Mouse (Mus musculus): ENCODE measurements around the gene Cryzl1. TPM values are rescaled to one million over a fixed set of nuclear protein-coding genes. Genes with fewer than 3 reads are reported as not detected.
A peak's percentile ranks its signal among the peaks of the same experiment; 100 is the strongest.

The Cryzl1 gene
- polyA plus RNA-seq, 2 experiments from 2014 or later, result 65.7 to 82.1 TPM

DNA sequence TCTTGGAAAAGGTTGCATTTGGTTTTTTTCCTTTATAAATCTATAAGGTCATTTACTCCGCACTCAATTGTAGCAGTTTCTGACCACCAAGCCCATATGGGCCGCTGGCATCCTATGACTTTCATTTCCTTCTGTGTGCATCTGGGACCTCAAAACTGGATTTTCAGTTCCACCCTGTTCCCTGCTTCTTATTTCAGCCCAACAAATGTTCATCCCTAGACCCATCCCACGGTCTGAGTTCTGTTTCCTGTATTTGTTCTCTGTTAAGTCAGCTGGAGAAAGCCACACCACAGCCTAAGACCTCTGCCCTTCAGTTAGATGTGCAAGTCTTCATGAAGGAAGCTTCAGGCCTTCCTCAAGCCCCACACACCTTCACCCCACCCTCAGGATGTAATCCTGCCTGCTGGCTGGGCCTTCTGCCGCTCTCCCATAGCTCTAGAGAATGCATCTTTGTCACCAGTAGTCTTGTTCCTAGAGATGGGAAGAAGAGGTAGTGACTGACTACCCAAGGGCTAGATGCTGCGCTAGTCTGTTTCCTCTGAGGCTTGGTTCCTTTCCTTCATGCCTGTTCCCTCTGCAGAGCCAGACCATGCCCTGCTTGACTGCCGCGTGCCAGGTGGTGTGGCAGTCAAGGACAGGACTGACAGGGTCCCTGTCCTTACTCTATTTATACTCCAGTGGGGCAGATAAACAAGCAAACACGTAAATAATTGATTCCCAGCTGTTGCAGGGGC lies 11.6 kb upstream of the Cryzl1 start:
- ATAC-seq, result no peak

DNA sequence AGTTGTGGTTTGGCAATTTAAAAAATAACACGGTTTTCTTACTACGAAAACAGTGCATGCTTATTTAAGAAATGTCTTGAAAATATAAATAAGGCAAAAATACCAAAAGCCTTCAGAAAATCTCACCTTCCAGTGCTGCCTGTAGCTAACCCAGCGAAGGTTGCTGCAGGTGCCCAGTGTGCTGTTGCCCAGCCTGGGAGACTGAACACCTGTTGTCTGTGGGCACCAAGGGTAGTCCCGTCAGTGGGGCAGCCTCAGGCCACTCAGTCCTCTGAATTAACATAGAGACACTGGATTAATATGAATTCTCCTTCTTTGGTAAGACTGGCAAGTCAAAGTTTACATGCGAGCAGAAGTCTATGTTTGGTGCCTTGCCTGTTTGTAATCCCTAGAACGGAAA lies 9.7 kb upstream of the Cryzl1 start:
- ATAC-seq, result no peak

DNA sequence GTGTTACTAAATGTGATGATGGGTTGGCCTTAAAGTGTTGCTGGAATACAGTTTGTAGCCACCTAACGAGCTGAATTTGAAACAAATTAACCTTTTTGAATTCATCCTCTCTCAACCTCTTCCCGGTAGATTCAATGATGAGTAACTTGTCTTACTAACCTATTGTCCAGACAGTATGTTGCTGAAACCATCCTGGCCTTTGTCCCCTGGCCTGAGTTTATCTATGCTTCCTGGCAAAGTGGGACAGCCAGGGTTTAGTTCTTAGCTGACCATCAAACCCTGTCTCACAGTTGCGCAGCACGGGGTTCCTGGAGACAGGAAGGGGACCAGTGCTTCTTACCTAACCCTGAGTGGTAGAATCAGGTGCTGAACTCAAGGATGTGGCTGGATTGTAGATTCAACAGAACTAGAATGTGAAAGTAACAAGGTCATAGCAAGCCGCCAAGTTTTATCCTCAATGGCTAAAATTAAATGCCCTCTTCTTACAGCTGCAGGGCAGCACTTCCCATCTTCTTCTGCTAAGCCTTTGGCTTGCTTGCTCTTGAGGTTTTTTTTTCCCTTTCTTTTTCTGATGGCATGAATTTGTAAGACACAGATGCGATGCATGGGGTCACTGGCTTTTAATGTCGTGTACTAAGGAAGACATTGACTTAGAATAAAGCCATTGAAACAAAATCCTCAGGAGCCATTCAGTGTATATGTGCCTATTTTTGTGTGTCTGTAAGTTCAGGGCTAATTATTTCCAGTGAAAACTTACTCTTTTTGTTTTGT lies 7.5 kb upstream of the Cryzl1 start:
- ATAC-seq, result no peak

DNA sequence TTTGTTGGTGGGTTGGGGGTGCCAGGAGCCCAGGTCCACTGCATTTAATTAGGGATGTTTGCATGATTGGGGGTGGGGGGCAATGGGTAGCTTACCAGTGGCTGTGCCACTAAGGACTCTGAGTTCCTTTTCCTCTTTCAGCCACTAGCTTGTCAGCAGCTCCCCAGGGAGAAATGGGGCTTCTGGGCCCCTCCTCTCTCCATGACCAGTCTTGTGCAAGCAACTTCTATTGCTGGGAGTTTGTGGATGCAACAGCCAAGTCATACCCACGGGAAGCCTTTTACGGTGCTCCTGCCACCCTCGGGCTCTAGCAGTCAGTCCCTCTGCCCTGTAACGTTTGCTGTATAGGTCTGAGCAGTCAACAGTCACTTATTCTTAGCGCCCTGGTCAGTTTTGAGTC lies 6.0 kb upstream of the Cryzl1 start:
- ATAC-seq, result no peak

DNA sequence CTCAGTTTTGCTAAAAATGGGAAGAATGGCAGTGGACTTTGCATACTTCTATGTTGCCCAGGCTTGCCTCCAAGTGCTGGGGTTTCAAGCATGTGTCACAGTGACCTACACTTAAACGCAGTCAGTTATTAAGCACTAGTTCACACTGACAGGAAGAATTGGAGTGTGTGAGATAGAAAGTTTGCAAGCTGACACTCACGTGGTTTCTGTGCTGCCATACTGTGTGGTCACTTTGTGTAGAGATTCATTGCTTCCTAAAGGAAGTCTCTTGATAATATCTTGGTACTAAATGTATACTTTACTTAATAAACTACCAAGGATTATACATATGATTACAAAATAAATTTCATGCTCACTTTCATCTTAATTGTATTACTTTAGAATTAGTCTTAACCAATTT lies 4.0 kb upstream of the Cryzl1 start:
- no peak for ATAC-seq

DNA sequence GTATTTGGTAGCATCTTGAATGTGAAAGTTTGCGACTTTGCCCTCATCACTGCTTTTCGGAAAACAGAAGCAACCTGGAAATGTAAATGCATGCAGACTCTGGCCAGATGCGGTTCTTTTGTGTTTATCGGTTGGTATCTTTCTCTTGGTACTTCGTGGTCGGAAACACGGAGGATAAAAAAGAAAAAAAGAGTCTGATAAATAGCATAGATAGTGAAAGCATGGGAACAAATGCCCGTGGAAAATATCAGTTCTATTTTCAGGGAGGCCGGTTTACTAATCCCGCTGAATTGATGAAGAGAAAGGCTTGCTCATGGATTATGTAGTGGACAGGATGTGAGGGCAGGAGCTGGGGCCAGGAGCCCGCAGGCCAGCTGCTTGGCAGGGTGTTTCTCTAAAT lies 1.7 kb upstream of the Cryzl1 start:
- no peak for ATAC-seq

DNA sequence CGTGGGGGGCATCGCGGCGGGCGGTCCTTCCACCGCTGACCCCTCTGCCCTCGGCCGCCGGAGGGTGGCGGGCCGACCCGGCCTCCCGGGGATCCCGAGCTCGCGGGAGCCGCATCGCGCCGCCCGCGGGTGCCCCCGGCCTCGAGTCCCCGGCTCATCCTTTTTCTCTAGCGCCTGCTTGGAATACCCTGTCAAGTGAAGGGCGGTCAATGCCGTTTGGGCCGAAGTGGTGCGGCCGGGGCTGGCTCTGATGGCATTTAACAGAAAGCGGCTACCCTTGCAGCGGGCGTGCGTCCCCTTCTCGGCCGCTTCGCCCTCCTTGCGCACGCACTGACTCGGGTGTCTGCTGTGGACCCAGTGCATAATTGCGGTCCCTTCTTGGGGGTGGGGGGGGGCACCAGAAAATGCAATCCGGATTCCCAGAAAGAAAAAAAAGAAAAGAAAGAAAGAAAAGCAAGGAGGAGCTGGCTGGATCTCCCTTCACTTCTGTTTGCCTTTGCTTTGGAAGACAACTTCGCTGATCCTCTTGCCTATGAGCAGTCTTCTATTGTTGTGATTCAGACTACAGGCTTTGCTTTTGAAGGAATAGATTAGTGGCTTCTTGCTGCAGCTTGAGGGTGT lies 1.2 kb upstream of the Cryzl1 start:
- no peak for ATAC-seq

DNA sequence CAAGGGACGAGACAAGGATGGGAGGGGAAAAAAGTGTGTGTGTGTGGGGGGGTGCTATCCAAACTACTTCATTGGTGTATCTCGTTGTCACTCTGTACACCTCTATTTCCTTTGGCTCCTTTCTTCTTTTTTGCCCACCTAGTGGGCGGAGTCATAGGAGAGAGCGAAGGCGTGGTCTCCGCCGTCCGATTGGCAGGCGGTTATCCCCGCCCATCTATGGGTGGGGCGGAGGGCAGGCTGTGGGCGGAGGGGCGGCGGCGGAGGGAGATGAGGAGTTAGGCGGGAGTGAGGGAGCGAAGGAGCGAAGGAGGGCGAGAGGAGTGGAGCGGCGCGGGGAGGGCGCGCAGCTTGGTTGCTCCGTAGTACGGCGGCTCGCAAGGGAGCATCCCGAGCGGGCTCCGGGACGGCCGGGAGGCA lies 299 bp upstream of the Cryzl1 start, which contains the start of gene Itsn1:
Gene Itsn1, plus strand, starts transcription at position 216 of the 417 bp plus-strand sequence.
- peak; percentile 85 for ATAC-seq

DNA sequence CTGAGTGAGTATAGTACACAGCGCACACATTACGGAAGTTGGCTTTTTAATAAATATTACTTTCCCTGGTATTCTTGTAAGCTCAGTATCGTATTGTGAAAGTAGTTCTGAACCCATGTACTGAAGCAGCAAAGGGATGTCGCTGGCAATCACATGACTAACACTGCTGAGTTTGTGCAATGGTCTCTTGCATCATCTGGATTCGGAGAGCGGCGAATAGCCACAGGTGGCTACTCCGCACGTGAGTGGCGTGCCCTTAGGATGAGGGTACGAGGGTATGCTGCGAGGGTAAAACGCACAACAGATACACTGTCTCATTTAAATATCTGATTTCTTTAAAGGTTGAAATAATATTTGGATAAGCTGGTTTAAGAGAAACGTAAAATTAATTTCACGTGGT lies 1.3 kb downstream of the Cryzl1 start:
- no peak for ATAC-seq

DNA sequence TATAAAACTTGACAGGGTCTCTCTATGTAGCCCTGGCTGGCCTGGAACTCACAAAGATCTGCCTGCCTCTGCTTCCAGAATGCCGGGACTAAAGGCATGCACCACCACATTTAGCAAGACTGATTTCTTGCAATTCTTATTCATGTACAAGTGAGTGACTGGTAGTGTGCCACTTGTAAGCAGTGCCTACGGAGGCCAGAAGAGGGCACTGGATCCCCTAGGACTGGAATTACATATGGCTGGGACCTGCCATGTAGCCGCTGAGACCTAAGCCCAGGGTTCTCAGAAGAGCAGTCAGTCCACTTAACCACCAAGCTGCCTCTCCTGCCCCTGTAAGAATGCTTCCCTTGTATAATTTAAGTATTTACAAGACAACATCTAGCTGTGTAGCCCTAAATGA lies 4.5 kb downstream of the Cryzl1 start:
- ATAC-seq, result no peak

DNA sequence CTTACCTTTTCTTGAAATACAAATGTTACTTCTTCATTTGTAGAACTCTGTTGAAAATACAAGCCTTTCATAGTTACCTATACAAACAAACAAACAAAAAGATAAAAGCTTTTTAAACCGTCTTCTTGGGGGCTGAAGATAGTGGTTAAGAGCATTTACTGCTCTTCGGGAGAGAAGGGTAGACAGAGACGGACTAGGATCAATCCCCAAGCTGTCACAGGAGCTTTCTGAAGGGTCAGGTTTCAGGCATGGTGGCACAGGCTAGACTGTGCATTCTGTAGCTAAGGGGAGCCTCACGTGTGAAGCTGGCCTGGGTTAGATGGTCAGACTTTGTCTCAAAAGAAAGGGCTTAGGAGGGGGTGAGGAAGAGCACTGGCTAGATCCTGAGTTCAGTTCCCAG lies 11.4 kb downstream of the Cryzl1 start:
- ATAC-seq, result no peak

DNA sequence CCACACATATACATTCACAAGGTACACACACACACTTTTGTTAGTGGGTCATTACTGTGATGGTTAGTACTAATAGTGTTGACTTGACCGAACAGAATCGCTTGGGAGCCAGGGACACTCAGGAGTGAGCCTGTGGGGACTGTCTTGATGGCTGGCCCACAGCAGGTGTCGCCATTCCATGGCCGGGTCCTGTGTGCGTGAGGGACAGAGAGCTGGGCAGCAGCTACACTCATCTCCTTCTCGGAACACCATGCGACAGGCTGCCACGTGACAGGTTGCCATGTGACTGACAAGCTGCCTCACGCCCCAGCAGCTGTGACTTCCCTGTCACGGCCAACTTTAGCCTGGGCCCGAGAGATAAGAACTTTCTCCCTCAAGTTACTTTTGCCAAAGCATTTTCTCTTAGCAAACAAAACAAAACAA lies 11.8 kb downstream of the Cryzl1 start:
- no peak for ATAC-seq

DNA sequence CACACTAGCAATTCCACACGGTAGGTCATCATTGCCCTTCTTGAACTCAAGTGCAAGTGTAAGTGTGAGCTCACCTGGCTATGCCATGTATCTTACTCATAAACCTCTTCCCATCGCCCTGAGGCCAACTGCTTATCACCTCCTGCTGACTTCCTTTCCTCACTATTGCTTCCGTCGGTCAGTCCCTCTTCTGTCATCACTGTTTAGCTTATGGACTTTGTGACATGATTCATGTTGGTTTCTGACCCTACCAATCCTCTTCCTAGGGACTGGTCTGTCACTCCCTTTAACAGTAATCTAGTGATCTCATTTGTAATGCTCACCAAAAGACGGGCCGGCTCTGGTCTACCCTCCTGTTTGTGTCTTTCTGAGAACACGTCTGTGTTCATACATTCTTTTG lies 18.5 kb downstream of the Cryzl1 start:
- ATAC-seq, result no peak

DNA sequence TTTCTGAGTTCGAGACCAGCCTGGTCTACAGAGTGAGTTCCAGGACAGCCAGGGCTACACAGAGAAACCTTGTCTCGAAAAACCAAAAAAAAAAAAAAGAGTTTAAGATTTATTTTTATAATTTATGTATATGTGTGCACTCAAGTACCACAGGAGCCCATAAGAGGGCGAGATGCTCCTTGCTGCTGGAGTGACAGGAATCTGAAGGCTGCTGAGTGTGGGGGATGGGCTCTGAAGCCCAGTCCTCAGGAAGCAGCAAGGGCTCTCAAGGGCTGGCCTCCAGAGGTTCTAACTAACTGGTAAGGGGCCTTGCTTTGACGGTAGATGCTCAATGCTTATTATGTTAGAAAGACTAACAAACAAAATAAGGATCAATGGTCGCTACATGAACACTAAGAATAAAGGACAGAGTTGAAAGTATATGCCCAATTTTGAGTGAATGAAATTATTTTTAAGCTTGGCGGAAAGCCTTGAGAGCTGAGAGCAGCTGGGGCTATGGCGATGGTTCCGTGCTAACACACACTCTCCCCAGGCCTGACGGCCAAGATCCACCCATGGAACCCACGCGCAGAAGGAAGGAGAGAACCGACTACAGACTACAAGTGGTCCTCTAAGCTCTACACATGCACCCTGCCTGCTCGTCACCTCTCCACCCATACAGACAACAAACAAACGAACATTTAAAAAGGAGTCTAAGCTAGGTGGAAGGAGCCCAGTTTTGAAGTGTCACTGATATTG lies 24.0 kb downstream of the Cryzl1 start:
- ATAC-seq, result no peak

DNA sequence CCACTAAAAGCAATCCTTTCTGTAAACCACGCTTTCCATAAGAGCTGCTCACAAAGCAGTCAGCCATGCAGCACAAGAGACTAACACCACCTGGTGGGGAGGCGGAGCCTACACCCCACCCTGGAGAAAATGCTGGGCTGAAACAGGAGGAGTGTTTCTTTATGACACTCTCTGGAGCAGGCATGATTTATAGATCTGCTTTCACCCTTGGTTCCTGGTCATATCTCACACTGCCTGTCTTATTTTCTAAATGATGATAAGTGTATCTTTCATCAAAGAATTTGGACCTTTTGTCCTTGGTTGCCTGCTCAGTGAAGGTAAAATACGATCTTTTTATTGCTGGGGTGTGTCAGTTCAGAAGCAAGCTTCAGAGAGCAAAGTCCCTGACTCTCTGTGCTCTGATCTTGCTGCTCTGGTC lies 26.0 kb downstream of the Cryzl1 start:
- ATAC-seq, result no peak

DNA sequence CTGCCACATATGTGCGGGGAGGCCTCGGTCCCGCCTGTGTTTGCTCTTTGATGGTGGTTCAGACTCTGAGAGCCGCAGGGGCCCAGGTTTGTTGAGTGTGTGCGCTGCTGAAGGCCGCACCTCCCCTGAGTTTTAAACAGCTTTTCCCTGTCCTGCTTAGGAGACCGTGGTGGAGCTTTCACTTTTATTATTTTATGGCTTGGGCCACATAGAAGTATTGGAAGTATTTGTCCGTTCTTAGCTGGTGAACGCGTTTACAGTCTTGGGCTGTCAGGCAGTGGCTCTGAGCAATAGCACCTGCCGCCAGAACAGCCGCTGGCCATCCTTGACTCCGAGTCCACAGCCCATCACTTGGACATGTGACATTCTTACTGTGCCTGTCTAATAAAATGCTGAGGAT lies 26.9 kb downstream of the Cryzl1 start:
- no peak for ATAC-seq

DNA sequence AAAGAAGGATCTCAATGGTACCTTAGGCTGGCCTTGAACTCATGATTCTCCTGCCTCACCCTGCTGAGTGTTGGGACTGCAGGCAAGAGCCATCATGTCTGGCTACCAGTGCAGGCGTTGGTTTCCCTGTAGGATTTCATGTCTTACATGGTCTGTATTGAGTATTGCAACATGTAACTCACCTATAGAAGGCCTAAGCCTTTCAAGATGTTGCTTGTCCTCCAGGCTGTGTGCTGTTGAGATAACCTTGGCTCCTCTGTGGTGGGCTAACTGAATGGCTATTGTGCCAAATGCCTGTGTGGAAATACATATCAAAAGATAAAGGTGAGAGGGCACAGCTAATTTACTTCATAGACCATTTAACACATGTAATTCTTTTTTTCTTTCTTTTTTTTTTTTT lies 29.8 kb downstream of the Cryzl1 start:
- ATAC-seq, result no peak

DNA sequence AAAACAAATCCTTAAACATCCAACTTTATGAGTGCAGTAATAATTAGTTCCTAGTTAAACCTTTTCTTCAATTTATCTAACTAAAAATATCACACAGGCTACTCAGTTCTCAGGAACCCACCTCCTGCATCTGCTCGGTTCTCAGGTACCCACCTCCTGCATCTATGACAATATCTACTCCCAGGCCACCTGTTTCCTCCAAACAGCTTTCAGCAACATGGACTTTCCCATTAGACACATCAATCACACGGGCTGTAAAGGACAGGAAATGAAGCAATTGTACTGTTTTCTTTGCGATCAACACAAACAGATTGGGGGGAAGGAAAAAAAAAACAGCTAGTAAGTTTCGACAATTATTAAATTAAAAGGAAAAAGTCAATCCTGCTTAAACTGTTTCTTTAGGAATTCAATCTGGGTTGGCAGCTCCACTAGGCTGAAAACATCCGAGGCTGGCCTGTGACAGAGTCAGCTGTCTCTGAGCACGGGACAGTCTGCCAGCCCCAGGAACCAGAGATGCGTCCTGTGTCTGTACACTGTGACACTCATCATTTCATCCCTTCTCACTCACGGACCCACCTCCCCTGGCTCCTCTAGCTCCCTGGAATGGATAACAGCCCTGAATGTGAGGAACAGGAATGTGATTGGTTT lies 33.5 kb downstream of the Cryzl1 start:
- ATAC-seq, result no peak

DNA sequence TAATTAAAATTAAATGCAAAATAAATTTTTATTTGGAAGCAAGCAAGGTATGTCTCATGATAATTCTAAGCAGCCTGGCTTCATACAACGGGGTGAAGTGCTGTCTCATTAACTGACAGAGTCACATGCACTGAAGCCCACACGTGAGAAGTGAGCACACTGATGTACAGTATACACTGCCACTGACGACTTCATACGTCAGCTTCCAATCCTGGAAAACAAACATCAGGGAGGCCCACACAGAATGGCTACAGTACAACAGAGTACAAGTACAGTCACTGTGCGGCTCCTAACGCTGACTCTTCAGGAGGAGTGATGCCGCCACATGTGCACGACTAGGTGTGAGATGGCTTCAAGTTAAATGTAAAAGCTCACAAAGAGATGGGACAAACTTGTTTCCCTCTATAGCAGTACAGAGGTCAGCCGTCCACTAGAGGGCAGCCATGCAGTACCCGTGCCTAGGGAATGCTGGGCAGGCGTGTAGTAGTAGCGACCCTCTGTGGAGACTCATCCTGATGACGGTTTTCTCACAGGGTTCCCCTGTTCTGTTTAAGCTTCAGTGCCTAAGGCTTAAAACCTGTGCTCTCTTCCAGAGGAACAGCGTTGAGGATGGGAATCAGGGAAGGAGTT lies 34.2 kb downstream of the Cryzl1 start:
- peak; percentile 86 for ATAC-seq

DNA sequence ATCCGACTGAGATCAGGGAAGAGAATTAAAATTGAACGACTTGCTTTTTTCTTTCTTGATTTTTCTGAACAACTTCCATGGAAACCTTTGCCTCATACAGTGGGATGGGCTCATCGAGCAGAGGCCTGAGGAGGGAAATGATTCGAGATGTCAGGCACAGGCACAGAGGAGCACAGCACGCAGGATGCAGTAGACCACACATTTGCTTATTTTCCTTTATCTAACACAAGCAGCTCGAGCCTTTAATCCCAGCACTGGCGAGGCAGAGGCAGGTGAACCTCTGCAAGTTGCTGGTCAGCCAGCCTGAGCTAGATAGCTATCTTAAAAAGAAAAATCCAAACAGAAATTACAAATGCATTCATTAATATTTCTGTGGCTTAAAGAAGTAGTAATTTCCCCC lies 39.0 kb downstream of the Cryzl1 start:
- ATAC-seq, result no peak

DNA sequence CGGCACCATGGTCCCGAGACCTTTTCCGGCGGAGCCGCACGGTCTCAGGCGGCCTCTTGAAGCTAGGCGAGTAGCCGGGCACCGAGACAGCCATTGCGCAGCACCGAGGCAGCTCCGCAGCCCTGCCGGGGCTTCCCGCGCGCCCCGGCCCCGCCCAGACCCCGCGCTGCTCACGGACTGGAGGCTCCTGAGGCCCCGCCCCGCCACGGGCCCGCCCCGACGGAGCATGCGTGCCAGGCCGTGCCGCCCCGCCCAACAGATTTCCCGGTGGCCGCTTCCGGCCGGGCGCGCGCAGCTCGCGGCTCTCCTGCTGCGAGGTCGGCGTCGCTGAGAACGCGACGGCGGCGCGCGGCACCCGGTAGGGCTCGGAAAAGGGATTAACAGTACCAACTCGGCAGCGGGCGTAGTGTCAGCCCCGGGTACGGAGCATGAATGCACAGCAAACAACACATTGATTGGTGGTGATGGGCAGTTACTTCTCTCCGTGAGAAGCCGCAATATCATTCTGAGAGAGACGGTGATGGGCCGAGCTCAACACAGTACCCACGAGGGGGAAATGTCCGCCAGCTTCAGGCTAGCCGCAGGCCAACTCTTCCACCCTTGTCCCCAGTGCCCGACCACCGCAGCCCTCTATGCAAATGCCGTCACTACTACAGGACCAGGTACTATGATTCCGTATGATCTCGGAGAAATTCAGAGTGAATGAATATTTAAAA lies 40.0 kb downstream of the Cryzl1 start, which contains the start of gene Donson:
Gene Donson, minus strand, starts transcription at position 152 of the 716 bp plus-strand sequence.
- ATAC-seq, result peak; percentile 66

Measured in CD4-positive, CD25-positive, alpha-beta regulatory T cell, adult 4 months (primary cell).